Mouse (Mus musculus): ENCODE measurements around the gene Cngb1.
A peak's percentile ranks its signal among the peaks of the same experiment; 100 is the strongest.
"Not testable (repeated sequence)": the region's sequence is repeated elsewhere in the genome, so short reads cannot be mapped to it uniquely, and the experiment has no call there.

Gene Cngb1

GRCm38 (mm10) chr8:95245180-95245579 lies 61.2 kb downstream of the Cngb1 start:
- DNase-seq (ENCODE audit: low read depth), result no peak

GRCm38 (mm10) chr8:95243853-95244252 lies 62.5 kb downstream of the Cngb1 start:
- no peak for DNase-seq (ENCODE audit: low read depth)

GRCm38 (mm10) chr8:95242826-95243571 lies 63.4 kb downstream of the Cngb1 start:
- DNase-seq (ENCODE audit: low read depth), result no peak

GRCm38 (mm10) chr8:95242099-95242825 lies 64.1 kb downstream of the Cngb1 start:
- DNase-seq (ENCODE audit: low read depth), result peak; percentile 7

GRCm38 (mm10) chr8:95235683-95236082 lies 70.7 kb downstream of the Cngb1 start:
- DNase-seq (ENCODE audit: low read depth), result peak; percentile 40

GRCm38 (mm10) chr8:95230086-95230485 lies 76.3 kb downstream of the Cngb1 start:
- not testable (repeated sequence) for DNase-seq (ENCODE audit: low read depth)

- no peak for DNase-seq (ENCODE audit: low read depth)
Measured at GRCm38 (mm10) chr8:95227151-95227468, 79.3 kb downstream of the Cngb1 start.

- DNase-seq (ENCODE audit: low read depth), result no peak
Measured at GRCm38 (mm10) chr8:95226251-95227150, 79.9 kb downstream of the Cngb1 start.

- DNase-seq (ENCODE audit: low read depth), result no peak
Measured at GRCm38 (mm10) chr8:95223969-95224368, 82.4 kb downstream of the Cngb1 start.

- no peak for DNase-seq (ENCODE audit: low read depth)
Measured at GRCm38 (mm10) chr8:95221045-95221444, 85.3 kb downstream of the Cngb1 start.

GRCm38 (mm10) chr8:95220571-95220998 lies 85.8 kb downstream of the Cngb1 start:
- no peak for DNase-seq (ENCODE audit: low read depth)

GRCm38 (mm10) chr8:95219623-95220022 lies 86.8 kb downstream of the Cngb1 start:
- DNase-seq (ENCODE audit: low read depth), result peak; percentile 7

GRCm38 (mm10) chr8:95215709-95216360 lies 90.5 kb downstream of the Cngb1 start:
- DNase-seq (ENCODE audit: low read depth), result no peak

- DNase-seq (ENCODE audit: low read depth), result no peak
Measured at GRCm38 (mm10) chr8:95209924-95210323, 96.5 kb downstream of the Cngb1 start.

- no peak for DNase-seq (ENCODE audit: low read depth)
Measured at GRCm38 (mm10) chr8:95205946-95206345, 100.4 kb downstream of the Cngb1 start.

GRCm38 (mm10) chr8:95204039-95204380 lies 102.4 kb downstream of the Cngb1 start:
- peak; percentile 39 for DNase-seq (ENCODE audit: low read depth)

- no peak for DNase-seq (ENCODE audit: low read depth)
Measured at GRCm38 (mm10) chr8:95203326-95204038, 102.9 kb downstream of the Cngb1 start.

- no peak for DNase-seq (ENCODE audit: low read depth)
Measured at GRCm38 (mm10) chr8:95202649-95203275, 103.6 kb downstream of the Cngb1 start, which contains the start of gene Kifc3. Kifc3 (minus strand) TSS chr8:95202812.

- DNase-seq (ENCODE audit: low read depth), result no peak
Measured at GRCm38 (mm10) chr8:95202056-95202570, 104.3 kb downstream of the Cngb1 start.

GRCm38 (mm10) chr8:95201491-95201890 lies 104.9 kb downstream of the Cngb1 start:
- no peak for DNase-seq (ENCODE audit: low read depth)

- DNase-seq (ENCODE audit: low read depth), result no peak
Measured at GRCm38 (mm10) chr8:95200001-95200405, 106.4 kb downstream of the Cngb1 start.
